Comparison of ENCODE assay signal across 11 mouse cellular contexts in the genomic region with DNA sequence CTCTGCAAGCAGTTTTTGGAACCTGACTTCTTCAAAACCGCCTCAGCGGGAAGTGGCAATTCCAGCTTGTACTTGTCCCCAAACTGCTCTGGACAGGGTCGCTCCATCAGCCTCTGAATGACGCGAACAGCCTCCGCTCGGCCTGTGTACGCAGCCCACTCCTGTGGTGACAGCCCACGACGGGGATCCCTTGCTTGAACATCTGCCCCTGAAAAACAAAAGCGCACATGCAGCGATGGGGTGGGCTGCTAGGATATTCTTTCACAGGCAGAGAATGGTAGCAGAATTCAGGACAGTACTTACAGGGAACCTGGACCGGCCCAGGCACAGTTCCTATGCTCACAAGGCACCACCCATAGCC.
A peak's percentile ranks its signal among the peaks of the same experiment; 100 is the strongest.
DNase-seq lines count a peak whose midpoint lies in the region; ATAC-seq and TF ChIP-seq lines count a peak whose summit lies in the region.
"Had no signal": no experiment of that assay in that cellular context is flagged by ENCODE, and none has a peak within 500 bp of the region (broad histone marks: within the 10 kb centered on the region; RNA-seq: fewer than 3 reads in every experiment).

No protein-coding gene starts in this region.

- peaks cover 42% of the 10 kb centered on the region for H3K27me3 ChIP-seq in heart, embryonic 12.5 days (replicated peaks)
- H3K27me3 ChIP-seq in hindbrain, embryonic 11.5 days (ENCODE audit: control insufficient read depth, insufficient read depth, low read length): peaks cover 21% of the 10 kb centered on the region; the same call in 1 of the 2 replicates
- H3K27me3 ChIP-seq in midbrain, embryonic 14.5 days (ENCODE audit: control insufficient read depth, insufficient read depth, low read length): peaks cover 19% of the 10 kb centered on the region; the same call in 1 of the 2 replicates

- ATAC-seq in heart, embryonic 12.5 days (ENCODE audit: insufficient number of reproducible peaks, low FRiP score): no peak
- 0 out of 2 replicates have a peak, but pooled peaks have one; percentile 3 for ATAC-seq in hindbrain, embryonic 11.5 days (ENCODE audit: low FRiP score)
- no peak for ATAC-seq in midbrain, embryonic 14.5 days (ENCODE audit: low FRiP score, low TSS enrichment)

- peaks cover 31% of the 10 kb centered on the region for H3K4me1 ChIP-seq in heart, embryonic 12.5 days (replicated peaks)
- peaks cover 0 to 5% of the 10 kb centered on the region in 2 experiments; a peak in 2 of 4 replicates for H3K4me1 ChIP-seq in ES-E14 (ENCODE audit: control insufficient read depth in 2 of 2, insufficient read depth in 2 of 2, low read length in 2 of 2, poor library complexity in 1 of 2)
- H3K4me1 ChIP-seq in hindbrain, embryonic 11.5 days (replicated peaks; ENCODE audit: control insufficient read depth, insufficient read depth, low read length): no peaks in the 10 kb centered on the region; the same call in 1 of the 2 replicates
- peaks cover 3% of the 10 kb centered on the region; the same call in 1 of the 2 replicates for H3K4me1 ChIP-seq in midbrain, embryonic 14.5 days (ENCODE audit: control insufficient read depth, insufficient read depth, low read length)

- peak overlapping the region; percentile 70 for H3K4me2 ChIP-seq in heart, embryonic 12.5 days
- peak overlapping the region; percentile 35 for H3K4me2 ChIP-seq in hindbrain, embryonic 11.5 days (replicated peaks; ENCODE audit: low read depth, low read length)
- H3K4me2 ChIP-seq in midbrain, embryonic 14.5 days (ENCODE audit: low read length): peak overlapping the region; percentile 65

- no peak for DNase-seq in heart, adult 11 months
- DNase-seq in ES-E14 (ENCODE audit: low read depth, low spot score): no peak
- peak; percentile 32 for DNase-seq in hindbrain, embryonic 11.5 days (ENCODE audit: low spot score)
- no peak for DNase-seq in midbrain, embryonic 14.5 days
- no peak for DNase-seq in layer of hippocampus, postnatal 14 days (ENCODE audit: low spot score in 2 of 2)
- no peak for DNase-seq in embryo, embryonic 9.5 days (ENCODE audit: extremely low spot score)
- no peak for DNase-seq in MN1 (ENCODE audit: low spot score)
- DNase-seq: cerebellum, adult 11 months; lung, postnatal 36 days; thymus, postnatal 36 days had no signal

- in situ Hi-C loops in ES-E14 (cut with MboI; ENCODE audit: low sequenced_read_pairs in 2 of 2, unreplicated experiment in 2 of 2): no loop called here

- peak overlapping the region; percentile 37 for H3K4me3 ChIP-seq in heart, embryonic 12.5 days
- peak overlapping the region; percentile 39 to 42 for H3K4me3 ChIP-seq in ES-E14 (ENCODE audit: insufficient read depth in 1 of 2, low read depth in 1 of 2, low read length in 2 of 2, poor library complexity in 1 of 2, severe bottlenecking in 1 of 2)
- peak overlapping the region; percentile 21 for H3K4me3 ChIP-seq in hindbrain, embryonic 11.5 days (ENCODE audit: low read depth, low read length)
- H3K4me3 ChIP-seq in midbrain, embryonic 14.5 days (replicated peaks; ENCODE audit: low read depth, low read length): peak overlapping the region; percentile 37

- H3K9ac ChIP-seq in heart, embryonic 12.5 days: 0 out of 2 replicates have a peak overlapping the region, but pooled peaks have one; percentile 53
- no peak overlapping the region for H3K9ac ChIP-seq in ES-E14 (ENCODE audit: insufficient read depth, low read depth, low read length, poor library complexity, severe bottlenecking)
- H3K9ac ChIP-seq in hindbrain, embryonic 11.5 days (ENCODE audit: low read depth, low read length): no peak overlapping the region
- H3K9ac ChIP-seq in midbrain, embryonic 14.5 days (replicated peaks; ENCODE audit: low read length): peak overlapping the region; percentile 52; the same call in 1 of the 2 replicates

- no peak overlapping the region for H3K27ac ChIP-seq in heart, embryonic 12.5 days (ENCODE audit: poor library complexity, severe bottlenecking)
- H3K27ac ChIP-seq in ES-E14 (ENCODE audit: insufficient read depth, low read depth, low read length, poor library complexity, severe bottlenecking): no peak overlapping the region
- H3K27ac ChIP-seq in hindbrain, embryonic 11.5 days (ENCODE audit: low read depth, low read length): no peak overlapping the region
- H3K27ac ChIP-seq in midbrain, embryonic 14.5 days (replicated peaks; ENCODE audit: low read depth, low read length): no peak overlapping the region

- H3K9me3 ChIP-seq in heart, embryonic 12.5 days (replicated peaks): no peaks in the 10 kb centered on the region
- no peaks in the 10 kb centered on the region for H3K9me3 ChIP-seq in ES-E14 (ENCODE audit: control insufficient read depth, insufficient read depth, low read depth, low read length)
- H3K9me3 ChIP-seq in hindbrain, embryonic 11.5 days (ENCODE audit: control insufficient read depth, low read length): no peaks in the 10 kb centered on the region
- no peaks in the 10 kb centered on the region for H3K9me3 ChIP-seq in midbrain, embryonic 14.5 days (ENCODE audit: control insufficient read depth, low read length)

- 24% methylated on average over 13 of the region's 13 CpGs for WGBS in heart, embryonic 12.5 days
- WGBS in hindbrain, embryonic 11.5 days: 17% methylated on average over 13 of the region's 13 CpGs
- WGBS in midbrain, embryonic 14.5 days: 19% methylated on average over 13 of the region's 13 CpGs

- H3K36me3 ChIP-seq in heart, embryonic 12.5 days: no peaks in the 10 kb centered on the region
- no peaks in the 10 kb centered on the region for H3K36me3 ChIP-seq in ES-E14 (ENCODE audit: control insufficient read depth, insufficient read depth, low read length, poor library complexity, severe bottlenecking)
- no peaks in the 10 kb centered on the region for H3K36me3 ChIP-seq in hindbrain, embryonic 11.5 days (ENCODE audit: control insufficient read depth, insufficient read depth, low read length)
- H3K36me3 ChIP-seq in midbrain, embryonic 14.5 days (ENCODE audit: control insufficient read depth, insufficient read depth, low read length): no peaks in the 10 kb centered on the region

TF ChIP-seq in ES-E14, 5 proteins besides CTCF, POLR2A, EP300 and RAD21:
- no peak for TF ChIP-seq MAFK (IDR thresholded peaks at IDR 0.05; ENCODE audit: insufficient read depth, low read depth, low read length)
- TF ChIP-seq ZNF384 (IDR thresholded peaks at IDR 0.05; ENCODE audit: low read depth, low read length): no peak
- TF ChIP-seq ZC3H11A (IDR thresholded peaks at IDR 0.05; ENCODE audit: borderline replicate concordance, low read depth, low read length): no peak
- no peak for TF ChIP-seq CHD2 (IDR thresholded peaks at IDR 0.05; ENCODE audit: low read depth, low read length)
- TF ChIP-seq HCFC1 (IDR thresholded peaks at IDR 0.05; ENCODE audit: borderline replicate concordance, insufficient read depth, low read length): no peak
TF ChIP-seq in ES-E14: peak in this region for 0.

Comparison
In these comparisons a context has a peak if more than half of its experiments do, and no peak if none do; other contexts are left out.
1. H3K9ac ChIP-seq: peak in heart, embryonic 12.5 days (single experiment) and midbrain, embryonic 14.5 days (single experiment); none in ES-E14 (single experiment) and hindbrain, embryonic 11.5 days (single experiment).
2. Peak in every context shown above with its lines, with median percentiles within 50 percentile points of each other: H3K4me2 ChIP-seq and H3K4me3 ChIP-seq.